Mouse (Mus musculus) heart, adult 2 months (tissue): ENCODE measurements around the gene Mgea5.

Experiments used
- CTCF ChIP-seq: fragments of 200-600 bp; IDR thresholded peaks from 2 replicates; pipeline ENCODE4 v1.8.1; 2022; ENCODE audit warnings: antibody characterized with exemption, mild to moderate bottlenecking, moderate library complexity
- POLR2A ChIP-seq: fragments of 200-500 bp; IDR thresholded peaks from 2 replicates; pipeline ENCODE4 v1.6.1; 2011; ENCODE audit warnings: mild to moderate bottlenecking, low read depth, low read length, control low read depth; ENCODE audit not compliant: insufficient read depth

GRCm38 (mm10) chr19:45753551-45753950, 30.1 kb downstream of the Mgea5 start:
- TF ChIP-seq CTCF (no peak), POLR2A (no peak)
